Mouse (Mus musculus) liver, adult 2 months (tissue): ENCODE results near the gene Cdc6. TPM values are rescaled to one million over a fixed set of nuclear protein-coding genes. Genes with fewer than 3 reads are reported as not detected.
A peak's percentile ranks its signal among the peaks of the same experiment; 100 is the strongest.

ENCODE experiments used
- DNase-seq: peaks from one replicate; pipeline ENCODE4 v3.0.0-alpha.2; 2011; ENCODE audit warnings: low read depth, low spot score; ENCODE audit errors: extremely low read depth
- H3K27ac ChIP-seq: fragments of 200-500 bp; replicated peaks from 2 replicates; pipeline ENCODE4 v1.5.1; 2012; ENCODE audit warnings: low read depth, mild to moderate bottlenecking, control low read depth, inconsistent platforms, low read length; ENCODE audit not compliant: insufficient read depth
- H3K27me3 ChIP-seq: fragments of 200-500 bp; 2 replicates; pipeline ENCODE4 v1.6.1; 2012; ENCODE audit warnings: mild to moderate bottlenecking, moderate library complexity, low read length, inconsistent platforms; ENCODE audit not compliant: control insufficient read depth, insufficient read depth
- H3K36me3 ChIP-seq: fragments of 200-500 bp; 2 replicates; pipeline ENCODE4 v1.6.1; 2012; ENCODE audit warnings: low read length, inconsistent platforms; ENCODE audit not compliant: control insufficient read depth, insufficient read depth
- H3K4me1 ChIP-seq: fragments of 200-500 bp; 2 replicates; pipeline ENCODE4 v1.6.1; 2011; ENCODE audit warnings: low read length; ENCODE audit not compliant: control insufficient read depth, insufficient read depth
- H3K4me3 ChIP-seq: fragments of 200-500 bp; 2 replicates; pipeline ENCODE4 v1.5.1; 2011; ENCODE audit warnings: low read depth, mild to moderate bottlenecking, control low read depth, low read length, moderate library complexity; ENCODE audit not compliant: insufficient read depth
- H3K79me2 ChIP-seq: fragments of 200-500 bp; 2 replicates; pipeline ENCODE4 v1.6.1; 2012; ENCODE audit warnings: inconsistent platforms, mild to moderate bottlenecking, low read length, moderate library complexity; ENCODE audit not compliant: control insufficient read depth, insufficient read depth
- H3K9ac ChIP-seq: fragments of 200-500 bp; 2 replicates; pipeline ENCODE4 v1.6.1; 2012; ENCODE audit warnings: low read depth, mild to moderate bottlenecking, control low read depth, inconsistent platforms, low read length
- CTCF ChIP-seq: fragments of 200-500 bp; IDR thresholded peaks from 2 replicates; pipeline ENCODE4 v1.5.1; 2011; ENCODE audit warnings: low read depth, low read length, control low read depth
- POLR2A ChIP-seq: fragments of 200-500 bp; IDR thresholded peaks from 2 replicates; pipeline ENCODE4 v1.6.1; 2011; ENCODE audit warnings: low read length, control low read depth; ENCODE audit not compliant: insufficient read depth; ENCODE audit errors: extremely low read depth
- WGBS: fragments of 180-500 bp; shearing (Covaris S2); methylation state at CpG from one replicate; pipeline ENCODE4 v1.1.7; 2018; 5-methylcytosine and 5-hydroxymethylcytosine counted together
- polyA plus RNA-seq: library from polyadenylated mRNA; depleted of rRNA; stranded (reverse); fragments of >200 nt; gene quantifications from 2 replicates; pipeline ENCODE4 v1.2.3, GENCODE M21; 2012
- total RNA-seq: library from RNA; depleted of rRNA; stranded (reverse); fragments of >200 nt; gene quantifications from 2 replicates; pipeline ENCODE4 v1.2.3, GENCODE M21; 2014

The Cdc6 gene
- total and polyA plus RNA-seq, 2 experiments: 0.07 to 0.09 TPM

DNA sequence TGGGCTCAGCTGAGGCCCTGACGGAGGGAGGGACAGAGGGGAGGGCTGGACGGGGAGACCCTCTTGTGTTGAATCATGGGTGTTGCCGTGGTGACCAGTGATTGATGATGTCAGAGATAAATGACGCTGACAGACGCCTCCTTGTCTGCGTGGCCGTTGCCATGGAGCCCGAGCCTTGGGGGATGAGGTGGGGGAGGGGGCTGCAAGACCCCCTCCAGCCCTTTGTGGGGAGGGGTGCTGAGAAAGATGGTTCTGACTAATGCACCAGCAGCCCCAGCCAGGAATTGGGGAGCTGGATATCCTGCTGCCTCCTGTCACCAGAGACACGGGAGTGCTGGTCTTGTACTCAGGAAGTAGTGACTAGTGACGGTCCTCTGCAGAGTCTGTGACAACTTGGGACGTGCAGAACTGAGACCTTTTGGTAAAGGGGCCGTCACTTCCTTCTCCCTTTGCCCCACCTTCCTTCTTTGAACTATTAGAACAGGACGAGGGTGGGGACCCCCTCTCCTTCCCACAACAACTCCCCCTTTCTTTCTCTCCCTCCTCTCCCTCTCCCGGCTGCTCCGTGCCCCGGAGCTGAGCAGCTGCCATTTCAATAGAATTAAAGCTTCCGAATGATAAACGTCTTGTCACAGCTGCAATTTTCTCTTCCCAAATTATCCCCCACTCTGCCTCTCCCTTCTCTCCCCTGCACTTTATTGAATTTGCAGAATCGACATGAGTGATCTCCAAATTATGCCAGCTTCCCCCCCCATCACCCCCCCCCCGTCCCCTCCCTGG, 61.3 kb downstream of the Cdc6 start:
- H3K79me2 ChIP-seq: peaks cover 14% of the 10 kb centered on the region; the same call in 1 of the 2 replicates
- no peak overlapping the region for H3K9ac ChIP-seq
- H3K27me3 ChIP-seq: no peaks in the 10 kb centered on the region
- 74% methylated on average over 20 of the region's 20 CpGs for WGBS
- H3K27ac ChIP-seq: no peak overlapping the region
- TF ChIP-seq POLR2A: no peak
- TF ChIP-seq CTCF: no peak
- H3K4me1 ChIP-seq: peaks cover 36% of the 10 kb centered on the region
- peaks cover 14% of the 10 kb centered on the region; the same call in 1 of the 2 replicates for H3K36me3 ChIP-seq
- no peak for DNase-seq
- no peak overlapping the region for H3K4me3 ChIP-seq

DNA sequence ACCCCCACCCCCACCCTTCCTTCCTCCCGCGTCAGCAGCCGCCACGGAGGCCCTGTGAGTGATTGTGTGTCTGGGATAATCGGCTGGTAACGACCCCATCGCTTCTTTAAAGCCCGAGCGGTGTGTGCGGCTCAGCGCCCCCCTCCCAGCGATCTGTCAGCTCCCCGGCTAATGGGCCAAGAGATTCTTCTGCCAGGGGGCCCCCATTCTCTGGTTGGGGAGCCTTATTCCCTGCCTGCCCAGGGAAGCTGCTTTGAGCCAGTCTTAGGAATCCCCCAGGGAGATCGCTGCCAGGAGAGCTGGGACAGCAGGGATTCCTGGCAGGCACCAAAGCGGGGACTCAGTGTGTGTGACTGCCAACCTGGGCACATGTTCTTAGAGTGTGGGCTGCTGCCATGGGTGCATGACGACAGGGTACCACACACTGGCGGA, 61.9 kb downstream of the Cdc6 start:
- no peak for DNase-seq
- no peak overlapping the region for H3K27ac ChIP-seq
- no peak for TF ChIP-seq POLR2A
- TF ChIP-seq CTCF: no peak
- H3K9ac ChIP-seq: no peak overlapping the region
- H3K36me3 ChIP-seq: peaks cover 14% of the 10 kb centered on the region; the same call in 1 of the 2 replicates
- H3K27me3 ChIP-seq: no peaks in the 10 kb centered on the region
- no peak overlapping the region for H3K4me3 ChIP-seq
- 64% methylated on average over 16 of the region's 17 CpGs for WGBS
- H3K4me1 ChIP-seq: peaks cover 33% of the 10 kb centered on the region
- H3K79me2 ChIP-seq: peaks cover 14% of the 10 kb centered on the region; the same call in 1 of the 2 replicates

DNA sequence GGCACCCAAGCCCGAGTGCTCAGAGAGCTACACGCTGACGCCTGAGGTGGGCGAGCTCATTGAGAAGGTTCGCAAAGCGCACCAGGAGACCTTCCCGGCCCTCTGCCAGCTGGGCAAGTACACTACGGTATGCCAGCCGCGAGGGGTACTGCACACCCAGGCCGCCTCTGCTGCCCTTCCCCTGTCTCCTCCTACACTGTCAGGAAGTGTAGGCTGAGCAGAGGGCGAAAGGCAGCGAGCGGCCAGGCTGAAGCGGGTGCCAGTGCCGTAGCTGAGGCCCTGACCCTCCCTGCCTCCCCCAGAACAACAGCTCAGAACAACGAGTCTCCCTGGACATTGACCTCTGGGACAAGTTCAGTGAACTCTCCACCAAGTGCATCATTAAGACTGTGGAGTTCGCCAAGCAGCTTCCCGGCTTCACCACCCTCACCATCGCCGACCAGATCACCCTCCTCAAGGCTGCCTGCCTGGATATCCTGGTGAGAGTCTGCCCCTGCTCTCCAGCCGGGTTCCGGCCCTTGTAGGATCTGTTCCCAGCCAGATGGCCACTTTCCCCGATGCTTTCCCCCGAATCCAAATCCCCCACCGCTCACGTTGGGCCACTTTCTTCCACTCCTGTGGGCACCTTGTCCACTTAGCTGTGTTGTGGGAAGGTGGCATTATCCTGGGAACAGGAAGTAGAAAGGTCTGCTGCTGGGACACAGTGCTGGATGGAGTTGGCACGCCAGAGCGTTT, 62.8 kb downstream of the Cdc6 start:
- peaks cover 29% of the 10 kb centered on the region for H3K4me1 ChIP-seq
- 0 out of 2 replicates have a peak overlapping the region, but pooled peaks have one; percentile 31 for H3K9ac ChIP-seq
- no peak overlapping the region for H3K4me3 ChIP-seq
- 51% methylated on average over 29 of the region's 29 CpGs for WGBS
- H3K36me3 ChIP-seq: peaks cover 14% of the 10 kb centered on the region; the same call in 1 of the 2 replicates
- DNase-seq: peak; percentile 70
- H3K27me3 ChIP-seq: no peaks in the 10 kb centered on the region
- H3K27ac ChIP-seq: peak overlapping the region; percentile 5; the same call in 1 of the 2 replicates
- peaks cover 14% of the 10 kb centered on the region; the same call in 1 of the 2 replicates for H3K79me2 ChIP-seq
- TF ChIP-seq CTCF (no peak), POLR2A (no peak)

DNA sequence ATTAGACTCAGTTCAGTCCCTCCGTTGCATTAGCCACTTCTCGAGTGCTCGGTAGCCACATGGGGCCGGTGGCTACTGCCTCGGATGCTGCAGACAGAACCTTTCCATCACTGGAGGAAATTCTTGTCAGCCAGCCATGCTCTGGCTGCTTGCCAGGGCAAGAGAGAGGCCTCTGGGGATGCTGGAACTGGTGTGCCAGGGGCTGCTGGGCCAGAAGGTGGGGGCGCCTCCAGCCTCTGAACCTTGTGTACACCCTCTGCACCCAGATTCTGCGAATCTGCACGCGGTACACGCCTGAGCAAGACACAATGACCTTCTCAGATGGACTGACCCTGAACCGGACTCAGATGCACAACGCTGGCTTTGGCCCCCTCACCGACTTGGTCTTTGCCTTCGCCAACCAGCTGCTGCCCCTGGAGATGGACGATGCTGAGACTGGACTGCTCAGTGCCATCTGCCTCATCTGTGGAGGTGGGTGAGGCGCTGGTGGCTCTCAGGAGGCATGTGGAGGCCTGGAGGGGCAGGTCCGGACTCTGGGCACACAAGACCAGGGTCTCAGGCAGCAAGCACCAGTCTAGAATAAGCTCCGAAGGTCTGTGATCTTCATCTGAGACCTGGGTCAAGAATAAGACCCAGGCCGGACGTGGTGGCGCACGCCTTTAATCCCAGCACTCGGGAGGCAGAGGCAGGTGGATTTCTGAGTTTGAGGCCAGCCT, 63.9 kb downstream of the Cdc6 start:
- 73% methylated on average over 23 of the region's 23 CpGs for WGBS
- no peak overlapping the region for H3K4me3 ChIP-seq
- no peak overlapping the region for H3K27ac ChIP-seq
- H3K9ac ChIP-seq: no peak overlapping the region
- peaks cover 14% of the 10 kb centered on the region; the same call in 1 of the 2 replicates for H3K36me3 ChIP-seq
- peaks cover 6% of the 10 kb centered on the region; the same call in 1 of the 2 replicates for H3K79me2 ChIP-seq
- H3K27me3 ChIP-seq: no peaks in the 10 kb centered on the region
- peaks cover 18% of the 10 kb centered on the region for H3K4me1 ChIP-seq
- TF ChIP-seq POLR2A (no peak), CTCF (no peak)
- DNase-seq: no peak

DNA sequence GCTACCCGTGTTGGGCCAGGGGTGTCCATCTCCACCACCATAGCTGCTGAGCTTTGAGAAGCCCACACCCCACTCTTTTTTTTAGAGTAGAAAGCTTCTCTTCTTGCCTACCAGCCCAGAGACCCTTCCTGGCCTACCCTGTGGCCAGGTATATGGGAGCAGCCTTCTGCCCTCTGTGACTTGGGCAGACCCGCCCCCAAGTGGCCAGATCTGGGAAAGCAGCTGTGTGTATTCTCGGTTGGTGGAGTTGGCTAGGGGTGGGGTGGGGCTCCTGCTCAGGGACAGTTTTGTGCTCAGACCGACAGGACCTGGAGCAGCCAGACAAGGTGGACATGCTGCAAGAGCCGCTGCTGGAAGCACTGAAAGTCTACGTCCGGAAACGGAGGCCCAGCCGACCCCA, 64.6 kb downstream of the Cdc6 start:
- DNase-seq: peak; percentile 39
- Histone ChIP-seq H3K27me3 (no peaks in the 10 kb centered on the region), H3K79me2 (peaks cover under 1% of the 10 kb centered on the region; the same call in 1 of the 2 replicates), H3K27ac (no peak overlapping the region), H3K4me3 (no peak overlapping the region), H3K4me1 (peaks cover 12% of the 10 kb centered on the region), H3K9ac (no peak overlapping the region), H3K36me3 (peaks cover 10% of the 10 kb centered on the region; the same call in 1 of the 2 replicates)
- TF ChIP-seq CTCF (peak; percentile 91), POLR2A (no peak)
- 58% methylated on average over 9 of the region's 9 CpGs for WGBS
